Mouse (Mus musculus): ENCODE data around the gene Ncr1. TPM values are rescaled to one million over a fixed set of nuclear protein-coding genes. Genes with fewer than 3 reads are reported as not detected.
"Not testable (repeated sequence)": the region's sequence is repeated elsewhere in the genome, so short reads cannot be mapped to it uniquely, and the experiment has no call there.

Gene Ncr1
- polyA plus RNA-seq (2015; fragmentation: Nextera tagmentation; extraction: Ambion mirVana), result not detected in 2 replicates

GRCm38 (mm10) chr7:4337509-4337908 lies at the start of gene Ncr1:
Gene Ncr1 (plus strand): TSS chr7:4337724.
- H3K9me3 ChIP-seq, result no peaks in the 10 kb centered on the region
- ATAC-seq (ENCODE audit: low read depth), result no peak
- no peak within 1 kb of the TSS for H3K4me3 ChIP-seq
- H3K4me1 ChIP-seq (replicated peaks), result no peaks in the 10 kb centered on the region
- H3K4me2 ChIP-seq, result no peak within 1 kb of the TSS
- H3K9ac ChIP-seq, result no peak within 1 kb of the TSS
- no peaks in the 10 kb centered on the region for H3K36me3 ChIP-seq
- no peaks in the 10 kb centered on the region for H3K27me3 ChIP-seq
- no peak within 1 kb of the TSS for H3K27ac ChIP-seq (replicated peaks)

DNA sequence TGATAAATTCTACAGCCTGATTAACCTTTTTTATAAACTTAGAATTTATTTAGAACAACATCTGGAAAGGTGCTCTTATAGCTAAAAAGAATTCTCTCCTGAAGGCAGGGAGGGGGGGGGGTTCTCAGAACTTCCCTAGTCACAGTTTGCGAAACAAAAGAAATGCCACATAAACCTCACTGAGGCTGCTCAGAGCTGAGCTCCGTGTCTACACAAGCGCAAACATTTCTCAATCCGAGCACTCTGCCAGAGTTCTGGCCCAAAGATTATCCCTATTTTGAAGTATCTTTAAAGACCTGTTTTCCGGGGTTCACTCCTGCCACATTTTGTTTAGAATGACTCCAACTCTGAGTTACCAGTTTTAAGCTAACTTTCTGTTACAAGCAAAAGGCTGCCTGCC lies 44.9 kb upstream of the Ncr1 start:
- H3K4me2 ChIP-seq, result no peak overlapping the region
- no peak for ATAC-seq (ENCODE audit: low read depth)
- WGBS, result 76% methylated on average over 5 of the region's 5 CpGs

DNA sequence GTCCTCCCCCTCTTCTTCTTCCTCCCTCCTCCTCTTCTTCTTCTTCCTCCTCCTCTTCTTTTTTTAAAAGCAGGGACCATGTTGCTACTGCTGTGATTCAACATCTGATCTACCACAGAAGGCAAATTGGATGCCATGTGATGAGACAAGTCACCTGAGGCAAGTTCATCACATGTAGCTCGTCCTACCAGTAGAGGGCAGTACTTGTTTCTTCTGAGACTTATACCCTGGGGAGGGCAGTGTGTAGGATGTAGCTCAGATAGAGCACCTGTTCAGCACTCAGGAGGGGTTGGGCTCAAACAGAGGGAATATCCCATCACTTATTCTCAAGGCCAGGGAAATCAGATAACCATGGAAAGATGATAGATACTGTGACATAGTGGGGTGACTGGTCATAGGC lies 40.3 kb upstream of the Ncr1 start:
- no peak overlapping the region for H3K27ac ChIP-seq (replicated peaks)
- H3K36me3 ChIP-seq, result no peaks in the 10 kb centered on the region
- no peak overlapping the region for H3K4me2 ChIP-seq
- ATAC-seq (ENCODE audit: low read depth), result no peak
- 59% methylated on average over 1 of the region's 1 CpGs for WGBS
- H3K27me3 ChIP-seq, result no peaks in the 10 kb centered on the region
- no peak overlapping the region for H3K4me3 ChIP-seq
- H3K4me1 ChIP-seq (replicated peaks), result no peaks in the 10 kb centered on the region
- no peaks in the 10 kb centered on the region for H3K9me3 ChIP-seq
- H3K9ac ChIP-seq, result no peak overlapping the region

More for the DNA sequence above, 44.9 kb upstream of the Ncr1 start:
- H3K36me3 ChIP-seq, result no peaks in the 10 kb centered on the region
- no peak overlapping the region for H3K4me3 ChIP-seq
- H3K9ac ChIP-seq, result no peak overlapping the region
- H3K27me3 ChIP-seq, result no peaks in the 10 kb centered on the region
- no peaks in the 10 kb centered on the region for H3K9me3 ChIP-seq
- no peaks in the 10 kb centered on the region for H3K4me1 ChIP-seq (replicated peaks)
- no peak overlapping the region for H3K27ac ChIP-seq (replicated peaks)

- Histone ChIP-seq H3K4me1 (replicated peaks) (no peaks in the 10 kb centered on the region), H3K4me2 (no peak overlapping the region), H3K9ac (no peak overlapping the region), H3K27me3 (no peaks in the 10 kb centered on the region), H3K4me3 (no peak overlapping the region), H3K27ac (replicated peaks) (no peak overlapping the region), H3K9me3 (no peaks in the 10 kb centered on the region), H3K36me3 (no peaks in the 10 kb centered on the region)
- no peak for ATAC-seq (ENCODE audit: low read depth)
Measured at GRCm38 (mm10) chr7:4300166-4300565, 37.4 kb upstream of the Ncr1 start.

- H3K4me1 ChIP-seq (replicated peaks), result no peaks in the 10 kb centered on the region
- no peak overlapping the region for H3K9ac ChIP-seq
- no peaks in the 10 kb centered on the region for H3K27me3 ChIP-seq
- H3K9me3 ChIP-seq, result no peaks in the 10 kb centered on the region
- H3K4me2 ChIP-seq, result no peak overlapping the region
- H3K4me3 ChIP-seq, result no peak overlapping the region
- H3K36me3 ChIP-seq, result no peaks in the 10 kb centered on the region
- no peak for ATAC-seq (ENCODE audit: low read depth)
- WGBS, result 93% methylated on average over 1 of the region's 1 CpGs
- H3K27ac ChIP-seq (replicated peaks), result no peak overlapping the region
Measured at GRCm38 (mm10) chr7:4303457-4303856, 34.1 kb upstream of the Ncr1 start.

DNA sequence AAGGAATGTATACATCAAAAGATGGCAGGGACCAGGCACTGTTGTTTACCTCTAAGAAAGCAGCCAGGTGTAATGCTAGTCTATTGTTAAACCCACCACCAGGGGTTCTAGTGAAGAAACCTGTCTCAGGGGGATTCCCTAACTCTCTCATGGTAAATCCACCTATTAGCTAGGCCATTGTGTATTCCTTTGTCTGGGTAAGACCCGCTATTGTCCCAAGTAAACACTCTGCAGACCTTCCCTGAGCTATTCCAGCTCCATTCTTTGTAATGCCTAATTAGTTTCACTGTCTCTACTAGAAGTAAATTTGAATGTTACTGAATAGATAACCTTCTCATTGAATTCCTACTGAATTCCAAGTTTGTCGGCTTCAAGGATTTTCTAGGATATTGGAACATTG lies 24.4 kb upstream of the Ncr1 start:
- H3K4me3 ChIP-seq; H3K36me3 ChIP-seq; H3K9ac ChIP-seq; H3K4me2 ChIP-seq; ATAC-seq (ENCODE audit: low read depth); H3K4me1 ChIP-seq (replicated peaks); H3K9me3 ChIP-seq; H3K27me3 ChIP-seq; H3K27ac ChIP-seq (replicated peaks): not testable (repeated sequence)
- 81% methylated on average over 2 of the region's 2 CpGs for WGBS

- not testable (repeated sequence) for ATAC-seq (ENCODE audit: low read depth)
Measured at GRCm38 (mm10) chr7:4313531-4313930, 24.0 kb upstream of the Ncr1 start.

DNA sequence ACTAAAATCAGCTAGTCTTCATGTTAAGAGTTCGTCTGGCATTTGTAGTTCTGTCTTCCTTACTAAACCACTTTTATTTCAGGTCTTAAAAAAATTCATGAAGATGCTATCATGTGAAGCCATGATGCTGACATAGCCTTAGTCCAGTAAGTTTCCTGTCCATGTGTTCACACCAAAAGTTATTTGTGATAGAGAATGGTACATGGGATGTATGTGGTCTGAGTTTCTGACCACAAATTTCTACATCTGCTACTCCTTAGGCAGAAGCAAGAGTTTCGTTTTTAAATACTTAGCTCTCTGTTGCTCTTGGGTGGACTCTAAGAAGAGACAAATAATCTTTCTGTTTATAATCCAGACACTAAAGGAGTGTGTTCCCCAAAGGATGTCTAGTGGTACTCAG lies 14.2 kb upstream of the Ncr1 start:
- Histone ChIP-seq H3K27me3 (no peaks in the 10 kb centered on the region), H3K27ac (replicated peaks) (no peak overlapping the region), H3K4me1 (replicated peaks) (no peaks in the 10 kb centered on the region), H3K9me3 (no peaks in the 10 kb centered on the region), H3K36me3 (no peaks in the 10 kb centered on the region), H3K4me2 (no peak overlapping the region), H3K4me3 (no peak overlapping the region), H3K9ac (no peak overlapping the region)
- ATAC-seq (ENCODE audit: low read depth), result no peak
- WGBS, result 78% methylated on average over 2 of the region's 2 CpGs

More at GRCm38 (mm10) chr7:4313531-4313930, 24.0 kb upstream of the Ncr1 start:
- not testable (repeated sequence) for H3K4me1 ChIP-seq (replicated peaks); H3K4me2 ChIP-seq; H3K27me3 ChIP-seq; H3K9me3 ChIP-seq; H3K4me3 ChIP-seq; H3K36me3 ChIP-seq; H3K27ac ChIP-seq (replicated peaks); H3K9ac ChIP-seq
- WGBS, result 93% methylated on average over 3 of the region's 3 CpGs

GRCm38 (mm10) chr7:4373521-4373920 lies 36.0 kb downstream of the Ncr1 start:
- no peak overlapping the region for H3K9ac ChIP-seq
- no peaks in the 10 kb centered on the region for H3K36me3 ChIP-seq
- H3K27me3 ChIP-seq, result no peaks in the 10 kb centered on the region
- H3K9me3 ChIP-seq, result no peaks in the 10 kb centered on the region
- WGBS, result 81% methylated on average over 7 of the region's 7 CpGs
- H3K4me3 ChIP-seq, result no peak overlapping the region
- no peak for ATAC-seq (ENCODE audit: low read depth)
- H3K4me1 ChIP-seq (replicated peaks), result no peaks in the 10 kb centered on the region
- H3K4me2 ChIP-seq, result no peak overlapping the region
- no peak overlapping the region for H3K27ac ChIP-seq (replicated peaks)

Small RNAs within 50 kb of the gene (microRNA-seq; reads per million reads assigned to microRNA genes)
- gene Gm24752, result not detected
- gene Gm25349, result not detected

Other genes with a start within 250 kb of the Ncr1 start
- gene Ttyh1, start 218.3 kb upstream of the Ncr1 start, polyA plus RNA-seq (2015; fragmentation: Nextera tagmentation; extraction: Ambion mirVana), result 137 and 141 TPM in 2 replicates
- 78.0 and 79.6 TPM in 2 replicates for gene Leng8, start 200.7 kb upstream of the Ncr1 start, polyA plus RNA-seq (2015; fragmentation: Nextera tagmentation; extraction: Ambion mirVana)
- 4.6 TPM in 2 replicates for gene Leng9, start 187.3 kb upstream of the Ncr1 start, polyA plus RNA-seq (2015; fragmentation: Nextera tagmentation; extraction: Ambion mirVana)
- gene Cdc42ep5, start 172.9 kb upstream of the Ncr1 start, polyA plus RNA-seq (2015; fragmentation: Nextera tagmentation; extraction: Ambion mirVana), result 8.6 and 8.9 TPM in 2 replicates
- not detected in 2 replicates for gene Lilra5, start 100.0 kb upstream of the Ncr1 start, polyA plus RNA-seq (2015; fragmentation: Nextera tagmentation; extraction: Ambion mirVana)
- gene Gp6, start 60.0 kb downstream of the Ncr1 start, polyA plus RNA-seq (2015; fragmentation: Nextera tagmentation; extraction: Ambion mirVana), result 0.07 TPM in 2 replicates
- 35.9 and 38.6 TPM in 2 replicates for gene Rdh13, start 107.9 kb downstream of the Ncr1 start, polyA plus RNA-seq (2015; fragmentation: Nextera tagmentation; extraction: Ambion mirVana)
- gene Eps8l1, start 123.0 kb downstream of the Ncr1 start, polyA plus RNA-seq (2015; fragmentation: Nextera tagmentation; extraction: Ambion mirVana), result 12.1 and 12.9 TPM in 2 replicates
- gene Ppp1r12c, start 164.0 kb downstream of the Ncr1 start, polyA plus RNA-seq (2015; fragmentation: Nextera tagmentation; extraction: Ambion mirVana), result 46.0 and 48.4 TPM in 2 replicates
- gene Tnnt1, start 178.7 kb downstream of the Ncr1 start, polyA plus RNA-seq (2015; fragmentation: Nextera tagmentation; extraction: Ambion mirVana), result 12.7 and 42.9 TPM in 2 replicates
- gene Tnni3, start 186.5 kb downstream of the Ncr1 start, polyA plus RNA-seq (2015; fragmentation: Nextera tagmentation; extraction: Ambion mirVana), result 1.8 and 3.6 TPM in 2 replicates
- 1.1 and 1.2 TPM in 2 replicates for gene Dnaaf3, start 194.7 kb downstream of the Ncr1 start, polyA plus RNA-seq (2015; fragmentation: Nextera tagmentation; extraction: Ambion mirVana)
- gene Syt5, start 209.8 kb downstream of the Ncr1 start, polyA plus RNA-seq (2015; fragmentation: Nextera tagmentation; extraction: Ambion mirVana), result 53.6 and 60.5 TPM in 2 replicates